ENCODE assay signal across 18 mouse cellular contexts in genomic region chr19:6321358-6321757, GRCm38 (mm10). TPM values are rescaled to one million over a fixed set of nuclear protein-coding genes. Genes with fewer than 3 reads are reported as not detected.
DNase-seq lines count a peak whose midpoint lies in the region; ATAC-seq and TF ChIP-seq lines count a peak whose summit lies in the region.
"Had no signal": no experiment of that assay in that cellular context is flagged by ENCODE, and none has a peak within 500 bp of the region (broad histone marks: within the 10 kb centered on the region; RNA-seq: fewer than 3 reads in every experiment).

No protein-coding gene starts in this region.

- no peak overlapping the region for H3K4me2 ChIP-seq in forebrain, embryonic 13.5 days
- H3K4me2 ChIP-seq: embryonic facial prominence, embryonic 13.5 days; midbrain, embryonic 15.5 days; neural tube, embryonic 12.5 days had no signal

- no peak for DNase-seq in gastrocnemius, adult 2 months
- DNase-seq in gastrocnemius, postnatal 25 days: no peak
- DNase-seq in kidney, adult 11 months: peak; percentile 55
- no peak for DNase-seq in kidney, postnatal 4 days
- DNase-seq in urinary bladder, postnatal 14 days (ENCODE audit: low spot score): peak; percentile 54
- no peak for DNase-seq in urinary bladder, adult 2 months (ENCODE audit: low spot score)
- DNase-seq: B cell, adult 2 months; cerebellum, adult 11-12 months; layer of hippocampus, adult 9-11 months; thymus, postnatal 4 days had no signal

- 88% methylated on average over 8 of the region's 8 CpGs for WGBS in forebrain, embryonic 13.5 days

- no peaks in the 10 kb centered on the region for H3K9me3 ChIP-seq in forebrain, embryonic 13.5 days (replicated peaks)
- H3K9me3 ChIP-seq: embryonic facial prominence, embryonic 13.5 days; midbrain, embryonic 15.5 days; neural tube, embryonic 12.5 days had no signal

- ATAC-seq in forebrain, embryonic 13.5 days: no peak
- ATAC-seq in megakaryocyte-erythroid progenitor cell, adult 5-6 weeks (replicated peaks; ENCODE audit: low FRiP score, low TSS enrichment, poor library complexity, severe bottlenecking): no peak
- ATAC-seq: forebrain, embryonic 14.5 days; inflammation-experienced regulatory T-cells, adult 6 months; midbrain, embryonic 15.5 days had no signal

- H3K27ac ChIP-seq in gastrocnemius, adult 2 months: peak overlapping the region; percentile 35; the same call in 1 of the 2 replicates
- H3K27ac ChIP-seq in forebrain, embryonic 13.5 days: no peak overlapping the region
- H3K27ac ChIP-seq: embryonic facial prominence, embryonic 13.5 days; liver, embryonic 14.5 days; midbrain, embryonic 15.5 days; neural tube, embryonic 12.5 days had no signal

- H3K4me1 ChIP-seq in forebrain, embryonic 13.5 days: no peaks in the 10 kb centered on the region
- H3K4me1 ChIP-seq: embryonic facial prominence, embryonic 13.5 days; midbrain, embryonic 15.5 days; neural tube, embryonic 12.5 days had no signal

- no peak overlapping the region for H3K4me3 ChIP-seq in gastrocnemius, adult 2 months
- no peak overlapping the region for H3K4me3 ChIP-seq in forebrain, embryonic 13.5 days
- H3K4me3 ChIP-seq: embryonic facial prominence, embryonic 13.5 days; midbrain, embryonic 15.5 days; neural tube, embryonic 12.5 days had no signal

- intact Hi-C loops in gastrocnemius, adult 2 months (cut with DNase I): no loop called here

- H3K36me3 ChIP-seq in forebrain, embryonic 13.5 days (ENCODE audit: poor library complexity, severe bottlenecking): peaks cover 18% of the 10 kb centered on the region; the same call in 1 of the 2 replicates
- H3K36me3 ChIP-seq: midbrain, embryonic 15.5 days had no signal

- no peaks in the 10 kb centered on the region for H3K27me3 ChIP-seq in forebrain, embryonic 13.5 days
- H3K27me3 ChIP-seq: embryonic facial prominence, embryonic 13.5 days; midbrain, embryonic 15.5 days; neural tube, embryonic 12.5 days had no signal

- no peak overlapping the region for H3K9ac ChIP-seq in forebrain, embryonic 13.5 days
- H3K9ac ChIP-seq: embryonic facial prominence, embryonic 13.5 days; liver, embryonic 14.5 days; midbrain, embryonic 15.5 days; neural tube, embryonic 12.5 days had no signal

- TF ChIP-seq CTCF in gastrocnemius, adult 2 months (IDR thresholded peaks at IDR 0.05): no peak

RNA-seq across cellular contexts. Expression of gene Men1, which starts 13.4 kb away (rescaled TPM):
- total RNA-seq in gastrocnemius, adult 2 months (2021): 1 to 10 TPM; 7.0 to 7.8 TPM
- 1 to 10 TPM; 5.0 to 7.0 TPM for total RNA-seq in gastrocnemius, postnatal 25 days (2021)
- 34.3 and 37.7 TPM in 2 replicates for polyA plus RNA-seq in urinary bladder, adult 2 months (2012; rRNA removed)
- polyA plus RNA-seq in forebrain, embryonic 13.5 days (2015; fragmentation: Nextera tagmentation; extraction: Ambion mirVana): 83.8 and 92.4 TPM in 2 replicates
- total RNA-seq in megakaryocyte-erythroid progenitor cell, adult 5-6 weeks (2014; fragmentation: Nextera tagmentation): 39.8 and 56.2 TPM in 2 replicates
- 17.8 and 19.8 TPM in 2 replicates for total RNA-seq in megakaryocyte-erythroid progenitor cell, adult 5-6 weeks (2017)

RNA-seq across cellular contexts. Expression of gene Cdc42bpg, which starts 15.1 kb away (rescaled TPM):
- total RNA-seq in gastrocnemius, adult 2 months (2021): 1 to 10 TPM; 6.0 to 6.4 TPM
- 1 to 10 TPM; 4.0 to 5.1 TPM for total RNA-seq in gastrocnemius, postnatal 25 days (2021)
- polyA plus RNA-seq in urinary bladder, adult 2 months (2012; rRNA removed): 22.7 and 27.0 TPM in 2 replicates
- polyA plus RNA-seq in forebrain, embryonic 13.5 days (2015; fragmentation: Nextera tagmentation; extraction: Ambion mirVana): 0.22 and 0.39 TPM in 2 replicates
- 3.4 and 4.4 TPM in 2 replicates for total RNA-seq in megakaryocyte-erythroid progenitor cell, adult 5-6 weeks (2014; fragmentation: Nextera tagmentation)
- 3.1 and 3.7 TPM in 2 replicates for total RNA-seq in megakaryocyte-erythroid progenitor cell, adult 5-6 weeks (2017)

RNA-seq across cellular contexts. Expression of gene Map4k2, which starts 19.6 kb away (rescaled TPM):
- total RNA-seq in gastrocnemius, adult 2 months (2021): 10 to 100 TPM; 13.1 to 14.2 TPM
- 10 to 100 TPM in 1 of 2 experiments, 1 to 10 TPM in 1; 9.2 to 14.6 TPM for total RNA-seq in gastrocnemius, postnatal 25 days (2021)
- 63.7 and 88.3 TPM in 2 replicates for polyA plus RNA-seq in urinary bladder, adult 2 months (2012; rRNA removed)
- 11.3 and 15.4 TPM in 2 replicates for polyA plus RNA-seq in forebrain, embryonic 13.5 days (2015; fragmentation: Nextera tagmentation; extraction: Ambion mirVana)
- 37.3 and 41.8 TPM in 2 replicates for total RNA-seq in megakaryocyte-erythroid progenitor cell, adult 5-6 weeks (2014; fragmentation: Nextera tagmentation)
- 9.4 and 27.2 TPM in 2 replicates for total RNA-seq in megakaryocyte-erythroid progenitor cell, adult 5-6 weeks (2017)

RNA-seq across cellular contexts. Expression of gene Sf1, which starts 42.1 kb away (rescaled TPM):
- total RNA-seq in gastrocnemius, adult 2 months (2021): 10 to 100 TPM; 95.2 to 98.6 TPM
- total RNA-seq in gastrocnemius, postnatal 25 days (2021): 10 to 100 TPM; 65.5 to 75.2 TPM
- 89.7 and 158 TPM in 2 replicates for polyA plus RNA-seq in urinary bladder, adult 2 months (2012; rRNA removed)
- polyA plus RNA-seq in forebrain, embryonic 13.5 days (2015; fragmentation: Nextera tagmentation; extraction: Ambion mirVana): 134 and 139 TPM in 2 replicates
- 286 and 398 TPM in 2 replicates for total RNA-seq in megakaryocyte-erythroid progenitor cell, adult 5-6 weeks (2014; fragmentation: Nextera tagmentation)
- total RNA-seq in megakaryocyte-erythroid progenitor cell, adult 5-6 weeks (2017): 253 and 302 TPM in 2 replicates

RNA-seq across cellular contexts. Expression of gene Ehd1, which starts 44.8 kb away (rescaled TPM):
- 10 to 100 TPM; 28.4 to 32.3 TPM for total RNA-seq in gastrocnemius, adult 2 months (2021)
- 10 to 100 TPM; 33.1 to 34.3 TPM for total RNA-seq in gastrocnemius, postnatal 25 days (2021)
- polyA plus RNA-seq in urinary bladder, adult 2 months (2012; rRNA removed): 73.6 and 86.5 TPM in 2 replicates
- 74.3 and 75.6 TPM in 2 replicates for polyA plus RNA-seq in forebrain, embryonic 13.5 days (2015; fragmentation: Nextera tagmentation; extraction: Ambion mirVana)
- total RNA-seq in megakaryocyte-erythroid progenitor cell, adult 5-6 weeks (2014; fragmentation: Nextera tagmentation): 50.0 and 60.7 TPM in 2 replicates
- total RNA-seq in megakaryocyte-erythroid progenitor cell, adult 5-6 weeks (2017): 26.7 and 62.5 TPM in 2 replicates

Comparison
In these comparisons a context has a peak if more than half of its experiments do, and no peak if none do; other contexts are left out.
1. DNase-seq: peak in kidney, adult 11 months (single experiment) and urinary bladder, postnatal 14 days (single experiment); none in gastrocnemius, adult 2 months (single experiment), gastrocnemius, postnatal 25 days (single experiment), kidney, postnatal 4 days (0 of 2) and urinary bladder, adult 2 months (single experiment).